Mouse (Mus musculus): ENCODE data around the gene Cnnm3. TPM values are rescaled to one million over a fixed set of nuclear protein-coding genes. Genes with fewer than 3 reads are reported as not detected.

Cnnm3 gene
- 6.1 and 6.8 TPM in 2 replicates for polyA plus RNA-seq (2014; fragmentation: Nextera tagmentation; extraction: Ambion mirVana)

DNA sequence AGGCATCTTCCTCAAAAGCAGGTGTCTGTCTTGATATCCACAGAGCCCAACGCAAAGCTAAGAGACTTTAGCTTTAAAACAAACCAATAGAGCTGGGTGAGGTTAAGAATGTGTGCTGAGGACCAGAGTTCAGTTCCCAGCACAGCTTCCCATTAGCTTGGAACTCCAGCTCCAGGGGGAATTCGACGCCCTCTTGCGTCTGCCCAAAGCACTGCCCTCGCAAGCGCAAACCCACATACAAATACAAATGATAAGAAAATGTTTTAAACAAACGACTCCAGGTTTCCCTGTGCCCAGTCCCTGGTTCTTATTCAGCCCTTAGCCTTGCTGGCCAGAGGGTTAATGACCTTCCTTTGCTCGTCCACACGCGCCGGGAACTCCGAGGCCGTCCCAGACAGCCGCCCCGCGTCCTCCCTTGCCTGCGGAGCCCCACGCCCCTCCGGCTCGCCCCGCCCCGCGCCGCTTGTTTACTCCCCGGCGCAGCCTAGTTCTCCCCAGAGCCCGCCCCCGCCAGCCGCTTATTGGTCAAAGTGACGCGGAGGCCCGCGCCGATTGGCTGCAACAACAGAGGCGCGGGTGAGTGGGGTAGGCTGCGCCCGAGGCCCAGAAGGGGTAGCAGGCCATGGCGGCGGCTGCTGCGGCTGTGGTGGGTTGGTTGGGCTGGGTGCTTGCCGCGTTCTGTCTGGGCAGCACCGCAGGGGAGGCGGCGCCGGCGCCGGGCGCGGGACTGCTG, at the start of gene Cnnm3:
Gene Cnnm3 (plus strand): TSS at position 579 of the 733 bp plus-strand sequence.
- WGBS: 1% methylated on average over 51 of the region's 51 CpGs
- H3K27ac ChIP-seq: peak within 1 kb of the TSS; percentile 97
- peaks cover 34% of the 10 kb centered on the region for H3K4me1 ChIP-seq (replicated peaks; ENCODE audit: control insufficient read depth, insufficient read depth, low read length)
- H3K27me3 ChIP-seq (ENCODE audit: control insufficient read depth, insufficient read depth, low read length): no peaks in the 10 kb centered on the region
- H3K4me2 ChIP-seq (replicated peaks): peak within 1 kb of the TSS; percentile 97
- ATAC-seq (ENCODE audit: low FRiP score) (peak; percentile 99), DNase-seq (ENCODE audit: low spot score) (peak; percentile 98)
- H3K4me3 ChIP-seq (replicated peaks; ENCODE audit: low read length): peak within 1 kb of the TSS; percentile 91
- H3K9ac ChIP-seq: peak within 1 kb of the TSS; percentile 84
- H3K9me3 ChIP-seq (ENCODE audit: control insufficient read depth, low read length): no peaks in the 10 kb centered on the region
- peaks cover 10% of the 10 kb centered on the region; the same call in 1 of the 2 replicates for H3K36me3 ChIP-seq (replicated peaks; ENCODE audit: control insufficient read depth, insufficient read depth)

DNA sequence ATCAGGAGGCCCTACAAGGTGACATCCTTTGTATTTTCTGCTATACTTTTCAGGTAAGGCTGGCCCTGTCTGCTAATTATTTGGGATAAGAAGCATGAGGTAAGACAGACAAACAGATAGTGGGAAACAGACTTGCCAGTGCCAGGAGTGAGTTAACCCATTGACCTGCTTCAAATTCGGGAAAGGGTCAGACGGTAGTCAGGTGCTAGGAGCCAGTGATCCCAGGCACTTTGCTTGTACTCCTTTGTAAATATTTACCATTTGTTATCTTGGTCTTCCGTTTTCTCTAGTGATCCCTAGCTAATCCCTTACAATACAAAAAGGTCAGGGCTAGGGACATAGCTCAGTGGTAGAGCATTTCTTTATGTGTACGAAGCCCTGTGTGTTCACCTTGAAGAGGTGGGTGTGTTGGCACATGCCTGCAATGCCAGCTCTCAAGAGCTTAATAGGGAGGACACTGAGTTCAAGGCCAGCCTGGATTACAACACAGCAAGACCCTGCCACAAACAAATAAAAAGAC, 46.0 kb upstream of the Cnnm3 start:
- Histone ChIP-seq H3K4me2 (replicated peaks) (no peak overlapping the region), H3K4me3 (replicated peaks; ENCODE audit: low read length) (no peak overlapping the region), H3K9ac (no peak overlapping the region), H3K27ac (no peak overlapping the region), H3K4me1 (replicated peaks; ENCODE audit: control insufficient read depth, insufficient read depth, low read length) (no peaks in the 10 kb centered on the region), H3K36me3 (replicated peaks; ENCODE audit: control insufficient read depth, insufficient read depth) (no peaks in the 10 kb centered on the region), H3K27me3 (ENCODE audit: control insufficient read depth, insufficient read depth, low read length) (no peaks in the 10 kb centered on the region), H3K9me3 (ENCODE audit: control insufficient read depth, low read length) (no peaks in the 10 kb centered on the region)
- DNase-seq (ENCODE audit: low spot score) (no peak), ATAC-seq (ENCODE audit: low FRiP score) (no peak)
- WGBS: 79% methylated on average over 4 of the region's 4 CpGs

DNA sequence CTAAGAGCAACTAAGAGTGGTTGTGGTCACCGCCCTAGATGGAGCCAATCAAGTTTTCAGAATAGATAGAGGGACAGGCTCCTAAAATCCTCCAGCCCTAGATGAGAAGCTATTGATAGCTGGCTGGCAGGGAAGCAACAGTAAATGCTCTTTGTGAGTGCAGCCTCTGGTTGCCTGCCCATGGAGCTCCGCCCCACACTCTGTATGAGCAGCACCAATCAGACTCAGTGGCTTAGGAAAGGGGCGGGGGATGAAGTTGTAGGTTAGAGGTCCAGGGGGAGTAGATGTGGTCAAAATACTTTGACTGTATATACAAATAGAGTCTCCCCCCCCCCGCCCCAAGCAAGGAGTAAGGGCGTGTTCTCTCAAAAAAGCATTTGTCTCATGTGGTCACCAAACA, 44.2 kb upstream of the Cnnm3 start:
- Histone ChIP-seq H3K9ac (no peak overlapping the region), H3K9me3 (ENCODE audit: control insufficient read depth, low read length) (no peaks in the 10 kb centered on the region), H3K4me1 (replicated peaks; ENCODE audit: control insufficient read depth, insufficient read depth, low read length) (peaks cover 8% of the 10 kb centered on the region), H3K27ac (no peak overlapping the region), H3K4me2 (replicated peaks) (no peak overlapping the region), H3K36me3 (replicated peaks; ENCODE audit: control insufficient read depth, insufficient read depth) (no peaks in the 10 kb centered on the region), H3K4me3 (replicated peaks; ENCODE audit: low read length) (no peak overlapping the region), H3K27me3 (ENCODE audit: control insufficient read depth, insufficient read depth, low read length) (no peaks in the 10 kb centered on the region)
- no peak for ATAC-seq (ENCODE audit: low FRiP score)
- no peak for DNase-seq (ENCODE audit: low spot score)
- 60% methylated on average over 5 of the region's 5 CpGs for WGBS

DNA sequence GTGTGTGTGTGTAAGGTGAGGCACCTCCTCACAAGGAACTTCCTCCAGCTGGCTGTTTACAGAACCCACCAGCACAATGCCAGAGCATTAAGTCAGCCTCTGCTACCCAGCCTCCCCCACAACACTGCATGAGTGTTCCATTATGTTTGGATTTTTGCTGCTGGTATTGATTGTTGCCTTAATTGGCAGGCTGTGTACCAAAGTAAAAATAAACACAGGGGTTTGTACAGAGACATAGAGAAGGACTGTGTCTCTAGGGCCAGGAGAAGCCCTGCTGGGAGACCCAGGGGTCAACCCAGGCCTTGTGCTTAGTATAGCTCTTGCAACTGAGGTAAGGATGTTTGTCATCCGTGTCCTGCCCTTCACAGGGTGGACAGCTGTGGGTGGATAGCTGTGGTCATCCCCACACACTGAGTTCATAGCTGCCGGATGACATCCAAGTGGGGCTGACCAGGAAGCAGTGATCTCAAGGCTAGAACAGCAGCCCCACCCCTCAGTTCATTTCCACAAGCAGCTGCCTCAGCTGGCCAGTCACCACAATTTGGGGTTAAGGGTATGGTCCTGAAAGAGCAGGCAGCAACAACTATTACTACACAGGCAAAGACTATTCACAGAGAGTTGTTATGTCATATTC, 41.7 kb upstream of the Cnnm3 start:
- H3K9ac ChIP-seq: no peak overlapping the region
- no peak overlapping the region for H3K4me2 ChIP-seq (replicated peaks)
- H3K4me1 ChIP-seq (replicated peaks; ENCODE audit: control insufficient read depth, insufficient read depth, low read length): peaks cover 32% of the 10 kb centered on the region
- no peak overlapping the region for H3K4me3 ChIP-seq (replicated peaks; ENCODE audit: low read length)
- DNase-seq (ENCODE audit: low spot score): no peak
- WGBS: 45% methylated on average over 2 of the region's 2 CpGs
- H3K27ac ChIP-seq: no peak overlapping the region
- ATAC-seq (ENCODE audit: low FRiP score): no peak
- no peaks in the 10 kb centered on the region for H3K27me3 ChIP-seq (ENCODE audit: control insufficient read depth, insufficient read depth, low read length)
- H3K36me3 ChIP-seq (replicated peaks; ENCODE audit: control insufficient read depth, insufficient read depth): no peaks in the 10 kb centered on the region
- H3K9me3 ChIP-seq (ENCODE audit: control insufficient read depth, low read length): no peaks in the 10 kb centered on the region

DNA sequence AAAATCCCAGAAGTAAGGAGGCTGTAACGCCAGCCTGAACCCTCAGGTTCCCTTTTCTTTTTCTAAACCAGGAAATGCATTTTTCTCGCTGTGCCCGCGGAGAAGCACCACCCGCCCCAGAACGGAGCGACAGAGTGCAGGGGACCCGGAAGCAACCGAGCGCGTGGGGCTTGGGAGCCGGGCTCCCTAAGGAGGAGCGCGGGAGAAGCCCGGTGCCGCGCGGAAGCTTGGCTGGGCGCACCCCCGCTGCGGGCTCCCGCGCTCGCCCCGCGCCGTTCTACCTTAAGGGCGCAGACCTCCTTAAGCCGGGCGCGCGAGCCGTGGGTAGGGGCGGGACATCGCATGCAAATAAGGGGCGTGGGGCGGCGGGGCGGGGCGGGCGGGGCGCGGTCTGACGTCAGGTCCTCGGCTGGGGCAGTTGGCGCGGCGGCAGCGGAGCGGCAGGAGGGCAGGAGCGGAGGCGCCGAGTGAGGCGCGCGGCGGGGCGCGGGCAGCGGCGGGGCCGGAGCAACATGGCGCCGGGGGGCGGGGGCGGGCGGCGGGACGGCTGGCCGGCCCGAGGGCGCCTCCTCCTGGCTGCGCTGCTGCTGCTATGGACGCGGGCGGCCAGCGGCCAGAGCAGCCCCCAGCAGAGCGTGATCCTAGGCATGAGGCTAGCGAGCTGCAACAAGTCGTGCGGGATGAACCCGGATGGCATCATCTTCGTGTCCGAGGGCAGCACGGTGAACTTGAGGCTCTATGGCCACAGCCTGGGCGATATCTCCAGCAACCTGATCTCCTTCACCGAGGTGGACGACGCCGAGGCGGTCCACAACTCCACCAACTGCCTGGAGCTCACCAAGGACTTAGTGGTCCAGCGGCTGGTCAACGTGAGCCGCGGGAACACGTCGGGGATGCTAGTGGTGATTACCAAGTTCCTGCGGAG, 40.2 kb upstream of the Cnnm3 start, which contains the start of gene Cnnm4:
Gene Cnnm4 (plus strand): TSS at position 440 of the 925 bp plus-strand sequence.
- Histone ChIP-seq H3K9ac (peak within 1 kb of the TSS; percentile 73), H3K9me3 (ENCODE audit: control insufficient read depth, low read length) (no peaks in the 10 kb centered on the region), H3K4me1 (replicated peaks; ENCODE audit: control insufficient read depth, insufficient read depth, low read length) (peaks cover 48% of the 10 kb centered on the region), H3K27me3 (ENCODE audit: control insufficient read depth, insufficient read depth, low read length) (no peaks in the 10 kb centered on the region), H3K27ac (peak within 1 kb of the TSS; percentile 67), H3K4me3 (replicated peaks; ENCODE audit: low read length) (peak within 1 kb of the TSS; percentile 66), H3K4me2 (replicated peaks) (peak within 1 kb of the TSS; percentile 73), H3K36me3 (replicated peaks; ENCODE audit: control insufficient read depth, insufficient read depth) (no peaks in the 10 kb centered on the region)
- DNase-seq (ENCODE audit: low spot score): peak; percentile 80
- ATAC-seq (ENCODE audit: low FRiP score): peak; percentile 91
- WGBS: under 1% methylated on average over 79 of the region's 98 CpGs

DNA sequence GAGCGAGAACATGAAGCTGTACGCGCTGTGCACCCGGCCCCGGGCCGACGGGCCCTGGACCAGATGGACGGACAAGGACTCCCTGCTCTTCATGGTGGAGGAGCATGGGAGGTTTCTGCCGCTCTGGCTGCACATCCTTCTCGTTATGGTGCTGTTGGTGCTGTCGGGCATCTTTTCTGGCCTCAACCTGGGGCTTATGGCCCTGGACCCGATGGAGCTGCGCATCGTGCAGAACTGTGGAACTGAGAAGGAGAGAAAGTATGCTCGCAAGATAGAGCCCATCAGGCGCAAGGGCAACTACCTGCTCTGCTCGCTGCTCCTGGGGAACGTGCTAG, 39.6 kb upstream of the Cnnm3 start:
- peak overlapping the region; percentile 73 for H3K9ac ChIP-seq
- H3K4me3 ChIP-seq (replicated peaks; ENCODE audit: low read length): peak overlapping the region; percentile 66
- no peak overlapping the region for H3K27ac ChIP-seq
- ATAC-seq (ENCODE audit: low FRiP score) (no peak), DNase-seq (ENCODE audit: low spot score) (no peak)
- H3K36me3 ChIP-seq (replicated peaks; ENCODE audit: control insufficient read depth, insufficient read depth): no peaks in the 10 kb centered on the region
- WGBS: 11% methylated on average over 18 of the region's 18 CpGs
- H3K4me1 ChIP-seq (replicated peaks; ENCODE audit: control insufficient read depth, insufficient read depth, low read length): peaks cover 50% of the 10 kb centered on the region
- H3K4me2 ChIP-seq (replicated peaks): peak overlapping the region; percentile 73
- H3K9me3 ChIP-seq (ENCODE audit: control insufficient read depth, low read length): no peaks in the 10 kb centered on the region
- H3K27me3 ChIP-seq (ENCODE audit: control insufficient read depth, insufficient read depth, low read length): no peaks in the 10 kb centered on the region

DNA sequence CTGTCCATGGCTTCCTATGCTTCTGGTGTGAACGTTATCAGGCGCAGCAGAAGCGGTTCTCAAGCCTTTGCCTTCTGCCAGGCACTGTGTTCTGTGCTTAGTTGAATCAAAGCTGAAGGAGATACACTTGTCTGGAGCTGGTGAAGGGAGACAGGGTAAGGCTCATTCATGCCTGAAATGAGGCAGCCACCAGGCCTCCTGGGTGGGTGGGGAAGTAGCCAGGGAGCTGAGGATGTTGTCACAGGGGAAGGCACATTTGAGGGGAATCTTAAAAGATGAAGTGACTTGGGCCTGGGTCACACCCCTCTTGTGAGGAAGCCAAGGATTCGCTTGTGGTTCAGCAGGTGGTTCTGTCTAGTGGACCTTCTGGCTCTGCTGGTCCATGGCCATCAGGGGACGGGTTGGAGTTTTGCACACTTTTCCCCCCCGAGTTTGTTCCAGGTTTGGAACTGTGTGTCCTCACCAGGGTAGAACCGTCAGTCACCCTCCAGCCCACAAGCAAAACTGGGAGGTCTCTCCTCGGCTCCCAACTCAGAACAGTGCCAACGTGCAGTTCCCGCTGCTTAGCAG, 38.4 kb upstream of the Cnnm3 start:
- 0 out of 2 replicates have a peak overlapping the region, but pooled peaks have one; percentile 66 for H3K4me3 ChIP-seq (replicated peaks; ENCODE audit: low read length)
- no peaks in the 10 kb centered on the region for H3K27me3 ChIP-seq (ENCODE audit: control insufficient read depth, insufficient read depth, low read length)
- H3K4me2 ChIP-seq (replicated peaks): peak overlapping the region; percentile 73
- peaks cover 50% of the 10 kb centered on the region for H3K4me1 ChIP-seq (replicated peaks; ENCODE audit: control insufficient read depth, insufficient read depth, low read length)
- 77% methylated on average over 10 of the region's 10 CpGs for WGBS
- ATAC-seq (ENCODE audit: low FRiP score) (no peak), DNase-seq (ENCODE audit: low spot score) (no peak)
- H3K9me3 ChIP-seq (ENCODE audit: control insufficient read depth, low read length): no peaks in the 10 kb centered on the region
- H3K27ac ChIP-seq: no peak overlapping the region
- H3K9ac ChIP-seq: no peak overlapping the region
- H3K36me3 ChIP-seq (replicated peaks; ENCODE audit: control insufficient read depth, insufficient read depth): no peaks in the 10 kb centered on the region

DNA sequence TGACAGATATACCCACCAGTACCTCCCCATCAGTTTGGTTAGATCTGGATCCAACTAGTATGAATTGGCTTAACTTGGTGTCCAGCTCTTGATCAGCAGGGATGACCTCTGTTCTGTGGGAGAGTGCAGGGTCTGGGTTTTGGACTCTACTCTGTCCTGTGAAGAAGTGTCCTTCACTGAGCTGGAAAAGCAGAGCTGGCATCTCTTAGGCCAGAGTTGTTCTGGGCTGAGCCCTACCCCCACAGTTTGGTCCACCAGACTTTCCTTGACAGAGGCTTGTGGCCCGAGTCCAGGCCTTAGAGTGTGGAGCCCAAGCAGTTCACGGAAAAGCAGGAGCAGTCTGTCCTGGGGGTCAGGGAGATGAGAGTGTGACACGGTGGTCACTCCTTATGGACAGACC, 37.0 kb upstream of the Cnnm3 start:
- H3K4me2 ChIP-seq (replicated peaks): peak overlapping the region; percentile 73
- H3K9ac ChIP-seq: no peak overlapping the region
- no peaks in the 10 kb centered on the region for H3K9me3 ChIP-seq (ENCODE audit: control insufficient read depth, low read length)
- no peaks in the 10 kb centered on the region for H3K27me3 ChIP-seq (ENCODE audit: control insufficient read depth, insufficient read depth, low read length)
- 76% methylated on average over 3 of the region's 3 CpGs for WGBS
- H3K4me3 ChIP-seq (replicated peaks; ENCODE audit: low read length): no peak overlapping the region
- H3K36me3 ChIP-seq (replicated peaks; ENCODE audit: control insufficient read depth, insufficient read depth): no peaks in the 10 kb centered on the region
- no peak overlapping the region for H3K27ac ChIP-seq
- peaks cover 50% of the 10 kb centered on the region for H3K4me1 ChIP-seq (replicated peaks; ENCODE audit: control insufficient read depth, insufficient read depth, low read length)
- ATAC-seq (ENCODE audit: low FRiP score) (no peak), DNase-seq (ENCODE audit: low spot score) (no peak)

All from hindbrain, embryonic 14.5 days (tissue).